ENCODE assay signal across 7 mouse cellular contexts in genomic region chr11:22286885-22287512, GRCm38 (mm10). TPM values are rescaled to one million over a fixed set of nuclear protein-coding genes. Genes with fewer than 3 reads are reported as not detected.
DNase-seq lines count a peak whose midpoint lies in the region; ATAC-seq lines count a peak whose summit lies in the region.

No protein-coding gene starts in this region.

- H3K4me1 ChIP-seq in embryonic facial prominence, embryonic 11.5 days (ENCODE audit: control insufficient read depth, insufficient read depth, low read length) = no peaks in the 10 kb centered on the region
- H3K4me1 ChIP-seq in limb, embryonic 10.5 days = peaks cover 19% of the 10 kb centered on the region
- H3K4me1 ChIP-seq in midbrain, embryonic 13.5 days (replicated peaks) = peaks cover 40% of the 10 kb centered on the region

- ATAC-seq in embryonic facial prominence, embryonic 11.5 days (replicated peaks; ENCODE audit: insufficient number of reproducible peaks, low FRiP score, low TSS enrichment, low read depth) = peak; percentile 99
- peak; percentile 96 for ATAC-seq in granulocyte monocyte progenitor cell, adult 5-6 weeks (replicated peaks; ENCODE audit: poor library complexity, severe bottlenecking)
- ATAC-seq in midbrain, embryonic 13.5 days = peak; percentile 100

- H3K36me3 ChIP-seq in embryonic facial prominence, embryonic 11.5 days (replicated peaks; ENCODE audit: control insufficient read depth, insufficient read depth, low read depth, low read length) = no peaks in the 10 kb centered on the region
- H3K36me3 ChIP-seq in limb, embryonic 10.5 days = peaks cover 13% of the 10 kb centered on the region
- H3K36me3 ChIP-seq in midbrain, embryonic 13.5 days = peaks cover 11% of the 10 kb centered on the region

- peak overlapping the region; percentile 59 for H3K4me2 ChIP-seq in embryonic facial prominence, embryonic 11.5 days (ENCODE audit: low read depth, low read length)
- peak overlapping the region; percentile 81 for H3K4me2 ChIP-seq in midbrain, embryonic 13.5 days (replicated peaks)

- WGBS in embryonic facial prominence, embryonic 11.5 days = under 1% methylated on average over 39 of the region's 43 CpGs
- WGBS in limb, embryonic 10.5 days = under 1% methylated on average over 30 of the region's 43 CpGs
- 1% methylated on average over 38 of the region's 43 CpGs for WGBS in midbrain, embryonic 13.5 days

- peak overlapping the region; percentile 72 for H3K27ac ChIP-seq in embryonic facial prominence, embryonic 11.5 days (replicated peaks; ENCODE audit: low read depth, low read length)
- peak overlapping the region; percentile 97 for H3K27ac ChIP-seq in limb, embryonic 10.5 days
- peak overlapping the region; percentile 93 for H3K27ac ChIP-seq in midbrain, embryonic 13.5 days

- no peaks in the 10 kb centered on the region for H3K9me3 ChIP-seq in embryonic facial prominence, embryonic 11.5 days (replicated peaks; ENCODE audit: control insufficient read depth, low read length)
- no peaks in the 10 kb centered on the region for H3K9me3 ChIP-seq in limb, embryonic 10.5 days (replicated peaks)
- no peaks in the 10 kb centered on the region for H3K9me3 ChIP-seq in midbrain, embryonic 13.5 days

- peak overlapping the region; percentile 87 for H3K9ac ChIP-seq in embryonic facial prominence, embryonic 11.5 days (replicated peaks; ENCODE audit: low read length)
- H3K9ac ChIP-seq in midbrain, embryonic 13.5 days (replicated peaks) = peak overlapping the region; percentile 87

- no peaks in the 10 kb centered on the region for H3K27me3 ChIP-seq in embryonic facial prominence, embryonic 11.5 days (ENCODE audit: control insufficient read depth, insufficient read depth, low read length)
- H3K27me3 ChIP-seq in limb, embryonic 10.5 days (ENCODE audit: low read depth, poor library complexity, severe bottlenecking) = no peaks in the 10 kb centered on the region
- no peaks in the 10 kb centered on the region for H3K27me3 ChIP-seq in midbrain, embryonic 13.5 days

- peak; percentile 98 for DNase-seq in adrenal gland, postnatal 14 days
- DNase-seq in embryonic facial prominence, embryonic 11.5 days (ENCODE audit: low spot score) = peak; percentile 97
- DNase-seq in kidney, adult 11 months = peak; percentile 98
- DNase-seq in limb, embryonic 10.5 days (ENCODE audit: low spot score) = peak; percentile 93
- peak; percentile 83 for DNase-seq in spleen, adult 12 weeks (ENCODE audit: low spot score)

- peak overlapping the region; percentile 70 for H3K4me3 ChIP-seq in embryonic facial prominence, embryonic 11.5 days (ENCODE audit: low read depth, low read length)
- H3K4me3 ChIP-seq in limb, embryonic 10.5 days = peak overlapping the region; percentile 87
- peak overlapping the region; percentile 74 for H3K4me3 ChIP-seq in midbrain, embryonic 13.5 days (replicated peaks)

RNA-seq across cellular contexts. Expression of gene Ehbp1, which starts 55.1 kb away (rescaled TPM):
- 21.3 and 24.4 TPM in 2 replicates for total RNA-seq in adrenal gland, postnatal 14 days (2021)
- polyA plus RNA-seq in embryonic facial prominence, embryonic 11.5 days (2014; fragmentation: Nextera tagmentation; extraction: Ambion mirVana) = 9.9 and 12.0 TPM in 2 replicates
- total RNA-seq in granulocyte monocyte progenitor cell, adult 5-6 weeks (2014; fragmentation: Nextera tagmentation) = 4.4 and 9.1 TPM in 2 replicates
- total RNA-seq in granulocyte monocyte progenitor cell, adult 5-6 weeks (2017) = 2.6 and 2.8 TPM in 2 replicates
- 5.9 and 7.9 TPM in 2 replicates for polyA plus RNA-seq in limb, embryonic 10.5 days (2016; fragmentation: Nextera tagmentation; extraction: Ambion mirVana)
- polyA plus RNA-seq in midbrain, embryonic 13.5 days (2015; fragmentation: Nextera tagmentation; extraction: Ambion mirVana) = 18.6 and 22.2 TPM in 2 replicates

Comparison
In these comparisons a context has a peak if more than half of its experiments do, and no peak if none do; other contexts are left out.
1. Peak in every context shown above with its lines: DNase-seq, ATAC-seq, H3K4me3 ChIP-seq and H3K27ac ChIP-seq.